Mouse (Mus musculus) B cell, adult 62 days (primary cell): ENCODE results near the gene Arhgap28. TPM values are rescaled to one million over a fixed set of nuclear protein-coding genes. Genes with fewer than 3 reads are reported as not detected.

Experiments used
- total RNA-seq: library from RNA; stranded (reverse); gene quantifications from 4 replicates; pipeline ENCODE4 v1.2.4, GENCODE M21; 2023

The Arhgap28 gene
- total RNA-seq: not detected in 4 replicates

GRCm38 (mm10) chr17:68003741-68004560, at the start of gene Arhgap28:
Gene Arhgap28, minus strand, starts transcription at chr17:68004120.

